Mouse (Mus musculus): Measurements from ENCODE around the gene Mrpl58. TPM values are rescaled to one million over a fixed set of nuclear protein-coding genes. Genes with fewer than 3 reads are reported as not detected.
"Not testable (repeated sequence)": the region's sequence is repeated elsewhere in the genome, so short reads cannot be mapped to it uniquely, and the experiment has no call there.

Mrpl58 gene
- total RNA-seq, 2 experiments from 2014 or later, result 64.4 to 81.8 TPM

GRCm38 (mm10) chr11:115450176-115450575 is 46.6 kb downstream of the Mrpl58 start:
- ATAC-seq (replicated peaks; ENCODE audit: low FRiP score, low TSS enrichment, poor library complexity, severe bottlenecking), result no peak

GRCm38 (mm10) chr11:115451781-115452241 is 48.3 kb downstream of the Mrpl58 start:
- ATAC-seq (replicated peaks; ENCODE audit: low FRiP score, low TSS enrichment, poor library complexity, severe bottlenecking), result no peak

- no peak for ATAC-seq (replicated peaks; ENCODE audit: low FRiP score, low TSS enrichment, poor library complexity, severe bottlenecking)
These were observed 48.8 kb downstream of the Mrpl58 start for GRCm38 (mm10) chr11:115452281-115452860.

GRCm38 (mm10) chr11:115453306-115453705 is 49.8 kb downstream of the Mrpl58 start:
- ATAC-seq (replicated peaks; ENCODE audit: low FRiP score, low TSS enrichment, poor library complexity, severe bottlenecking), result no peak

GRCm38 (mm10) chr11:115454822-115455221 is 51.3 kb downstream of the Mrpl58 start:
- not testable (repeated sequence) for ATAC-seq (replicated peaks; ENCODE audit: low FRiP score, low TSS enrichment, poor library complexity, severe bottlenecking)

GRCm38 (mm10) chr11:115455619-115456018 is 52.1 kb downstream of the Mrpl58 start:
- no peak for ATAC-seq (replicated peaks; ENCODE audit: low FRiP score, low TSS enrichment, poor library complexity, severe bottlenecking)

- no peak for ATAC-seq (replicated peaks; ENCODE audit: low FRiP score, low TSS enrichment, poor library complexity, severe bottlenecking)
These were observed 52.6 kb downstream of the Mrpl58 start for GRCm38 (mm10) chr11:115456182-115456581.

- no peak for ATAC-seq (replicated peaks; ENCODE audit: low FRiP score, low TSS enrichment, poor library complexity, severe bottlenecking)
These were observed 53.9 kb downstream of the Mrpl58 start for GRCm38 (mm10) chr11:115457405-115457804.

GRCm38 (mm10) chr11:115460976-115461375 is 57.4 kb downstream of the Mrpl58 start:
- ATAC-seq (replicated peaks; ENCODE audit: low FRiP score, low TSS enrichment, poor library complexity, severe bottlenecking), result no peak

- no peak for ATAC-seq (replicated peaks; ENCODE audit: low FRiP score, low TSS enrichment, poor library complexity, severe bottlenecking)
These were observed 58.3 kb downstream of the Mrpl58 start for GRCm38 (mm10) chr11:115461846-115462242.

Other genes starting within 250 kb of the Mrpl58 start
- 20.4 and 22.2 TPM in 2 replicates for gene Slc9a3r1, start 240.4 kb upstream of the Mrpl58 start, total RNA-seq (2014; fragmentation: Nextera tagmentation)
- gene Slc9a3r1, start 240.4 kb upstream of the Mrpl58 start, total RNA-seq (2017), result 25.9 and 28.3 TPM in 2 replicates
- gene Tmem104, start 216.3 kb upstream of the Mrpl58 start, total RNA-seq (2014; fragmentation: Nextera tagmentation), result 5.0 and 10.1 TPM in 2 replicates
- gene Tmem104, start 216.3 kb upstream of the Mrpl58 start, total RNA-seq (2017), result 1.8 and 7.9 TPM in 2 replicates
- 15.0 and 24.9 TPM in 2 replicates for gene Nat9, start 215.9 kb upstream of the Mrpl58 start, total RNA-seq (2014; fragmentation: Nextera tagmentation)
- 19.4 and 51.5 TPM in 2 replicates for gene Nat9, start 215.9 kb upstream of the Mrpl58 start, total RNA-seq (2017)
- gene Grin2c, start 136.5 kb upstream of the Mrpl58 start, total RNA-seq (2014; fragmentation: Nextera tagmentation), result not detected in 2 replicates
- not detected in 2 replicates for gene Grin2c, start 136.5 kb upstream of the Mrpl58 start, total RNA-seq (2017)
- gene Fdxr, start 126.7 kb upstream of the Mrpl58 start, total RNA-seq (2014; fragmentation: Nextera tagmentation), result 17.0 and 18.6 TPM in 2 replicates
- 5.9 and 20.8 TPM in 2 replicates for gene Fdxr, start 126.7 kb upstream of the Mrpl58 start, total RNA-seq (2017)
- 0.17 TPM in 1 of 2 replicates, not detected in the other for gene Fads6, start 106.1 kb upstream of the Mrpl58 start, total RNA-seq (2014; fragmentation: Nextera tagmentation)
- gene Fads6, start 106.1 kb upstream of the Mrpl58 start, total RNA-seq (2017), result 0.38 TPM in 1 of 2 replicates, not detected in the other
- gene Otop2, start 96.6 kb upstream of the Mrpl58 start, total RNA-seq (2014; fragmentation: Nextera tagmentation), result not detected in 2 replicates
- not detected in 2 replicates for gene Otop2, start 96.6 kb upstream of the Mrpl58 start, total RNA-seq (2017)
- gene Ush1g, start 81.7 kb upstream of the Mrpl58 start, total RNA-seq (2014; fragmentation: Nextera tagmentation), result not detected in 2 replicates
- not detected in 2 replicates for gene Ush1g, start 81.7 kb upstream of the Mrpl58 start, total RNA-seq (2017)
- gene Otop3, start 69.0 kb upstream of the Mrpl58 start, total RNA-seq (2014; fragmentation: Nextera tagmentation), result not detected in 2 replicates
- not detected in 2 replicates for gene Otop3, start 69.0 kb upstream of the Mrpl58 start, total RNA-seq (2017)
- 0.17 TPM in 1 of 2 replicates, not detected in the other for gene Hid1, start 36.0 kb upstream of the Mrpl58 start, total RNA-seq (2014; fragmentation: Nextera tagmentation)
- not detected in 2 replicates for gene Hid1, start 36.0 kb upstream of the Mrpl58 start, total RNA-seq (2017)
- not detected in 2 replicates for gene Cdr2l, start 21.8 kb upstream of the Mrpl58 start, total RNA-seq (2014; fragmentation: Nextera tagmentation)
- gene Cdr2l, start 21.8 kb upstream of the Mrpl58 start, total RNA-seq (2017), result 0.38 TPM in 1 of 2 replicates, not detected in the other
- gene Atp5h, start 16.2 kb downstream of the Mrpl58 start, total RNA-seq (2014; fragmentation: Nextera tagmentation), result 864 and 908 TPM in 2 replicates
- 793 and 990 TPM in 2 replicates for gene Atp5h, start 16.2 kb downstream of the Mrpl58 start, total RNA-seq (2017)
- gene Kctd2, start 16.4 kb downstream of the Mrpl58 start, total RNA-seq (2014; fragmentation: Nextera tagmentation), result 17.4 and 18.4 TPM in 2 replicates
- gene Kctd2, start 16.4 kb downstream of the Mrpl58 start, total RNA-seq (2017), result 10.9 and 13.0 TPM in 2 replicates
- not detected in 2 replicates for gene Trim80, start 36.8 kb downstream of the Mrpl58 start, total RNA-seq (2014; fragmentation: Nextera tagmentation)
- gene Trim80, start 36.8 kb downstream of the Mrpl58 start, total RNA-seq (2017), result not detected in 2 replicates
- gene Slc16a5, start 58.7 kb downstream of the Mrpl58 start, total RNA-seq (2014; fragmentation: Nextera tagmentation), result not detected in 2 replicates
- not detected in 2 replicates for gene Slc16a5, start 58.7 kb downstream of the Mrpl58 start, total RNA-seq (2017)
- 4.2 and 10.1 TPM in 2 replicates for gene Armc7, start 71.9 kb downstream of the Mrpl58 start, total RNA-seq (2014; fragmentation: Nextera tagmentation)
- gene Armc7, start 71.9 kb downstream of the Mrpl58 start, total RNA-seq (2017), result 8.3 and 8.7 TPM in 2 replicates
- gene Nt5c, start 88.1 kb downstream of the Mrpl58 start, total RNA-seq (2014; fragmentation: Nextera tagmentation), result 81.6 and 117 TPM in 2 replicates
- 79.8 and 101 TPM in 2 replicates for gene Nt5c, start 88.1 kb downstream of the Mrpl58 start, total RNA-seq (2017)
- 167 and 191 TPM in 2 replicates for gene Jpt1, start 110.6 kb downstream of the Mrpl58 start, total RNA-seq (2014; fragmentation: Nextera tagmentation)
- gene Jpt1, start 110.6 kb downstream of the Mrpl58 start, total RNA-seq (2017), result 122 and 142 TPM in 2 replicates
- gene Sumo2, start 132.5 kb downstream of the Mrpl58 start, total RNA-seq (2014; fragmentation: Nextera tagmentation), result 541 and 596 TPM in 2 replicates
- gene Sumo2, start 132.5 kb downstream of the Mrpl58 start, total RNA-seq (2017), result 518 and 674 TPM in 2 replicates
- 256 and 306 TPM in 2 replicates for gene Nup85, start 160.7 kb downstream of the Mrpl58 start, total RNA-seq (2014; fragmentation: Nextera tagmentation)
- gene Nup85, start 160.7 kb downstream of the Mrpl58 start, total RNA-seq (2017), result 179 and 228 TPM in 2 replicates
- 55.7 and 76.8 TPM in 2 replicates for gene Mrps7, start 200.2 kb downstream of the Mrpl58 start, total RNA-seq (2014; fragmentation: Nextera tagmentation)
- 40.5 and 67.1 TPM in 2 replicates for gene Mrps7, start 200.2 kb downstream of the Mrpl58 start, total RNA-seq (2017)
- 53.5 and 69.9 TPM in 2 replicates for gene Gga3, start 200.3 kb downstream of the Mrpl58 start, total RNA-seq (2014; fragmentation: Nextera tagmentation)
- gene Gga3, start 200.3 kb downstream of the Mrpl58 start, total RNA-seq (2017), result 21.6 and 67.6 TPM in 2 replicates
- gene Mif4gd, start 209.2 kb downstream of the Mrpl58 start, total RNA-seq (2014; fragmentation: Nextera tagmentation), result 54.6 and 55.4 TPM in 2 replicates
- gene Mif4gd, start 209.2 kb downstream of the Mrpl58 start, total RNA-seq (2017), result 29.3 and 45.4 TPM in 2 replicates
- gene Slc25a19, start 224.5 kb downstream of the Mrpl58 start, total RNA-seq (2014; fragmentation: Nextera tagmentation), result 20.5 and 32.1 TPM in 2 replicates
- gene Slc25a19, start 224.5 kb downstream of the Mrpl58 start, total RNA-seq (2017), result 14.2 and 19.6 TPM in 2 replicates